Mouse (Mus musculus): ENCODE results near the gene Rcbtb2.

Gene Rcbtb2

GRCm38 (mm10) chr14:73117411-73118392 lies 5.1 kb upstream of the Rcbtb2 start:
- no peak for DNase-seq

- DNase-seq = no peak
Observed at GRCm38 (mm10) chr14:73118482-73119347, 4.1 kb upstream of the Rcbtb2 start.

- no peak for DNase-seq
Observed at GRCm38 (mm10) chr14:73119459-73119858, 3.4 kb upstream of the Rcbtb2 start.

GRCm38 (mm10) chr14:73119966-73120365 lies 2.9 kb upstream of the Rcbtb2 start:
- DNase-seq = no peak

GRCm38 (mm10) chr14:73122211-73122922 lies 470 bp upstream of the Rcbtb2 start:
- DNase-seq = no peak

- DNase-seq = no peak
Observed at GRCm38 (mm10) chr14:73123381-73123780, 544 bp downstream of the Rcbtb2 start.

- no peak for DNase-seq
Observed at GRCm38 (mm10) chr14:73123786-73124185, 949 bp downstream of the Rcbtb2 start.

GRCm38 (mm10) chr14:73130519-73130918 lies 7.7 kb downstream of the Rcbtb2 start:
- no peak for DNase-seq

GRCm38 (mm10) chr14:73131856-73132410 lies 9.1 kb downstream of the Rcbtb2 start:
- no peak for DNase-seq

- no peak for DNase-seq
Observed at GRCm38 (mm10) chr14:73132731-73133130, 9.9 kb downstream of the Rcbtb2 start.

- DNase-seq = no peak
Observed at GRCm38 (mm10) chr14:73137234-73137633, 14.4 kb downstream of the Rcbtb2 start.

- DNase-seq = no peak
Observed at GRCm38 (mm10) chr14:73138483-73138882, 15.6 kb downstream of the Rcbtb2 start.

- DNase-seq = no peak
Observed at GRCm38 (mm10) chr14:73139866-73140265, 17.0 kb downstream of the Rcbtb2 start.

GRCm38 (mm10) chr14:73141800-73142199 lies 19.0 kb downstream of the Rcbtb2 start:
- DNase-seq = no peak

- DNase-seq = no peak
Observed at GRCm38 (mm10) chr14:73142421-73142895, 19.6 kb downstream of the Rcbtb2 start.

- DNase-seq = peak; percentile 93
Observed at GRCm38 (mm10) chr14:73142896-73143709, 20.3 kb downstream of the Rcbtb2 start.

- no peak for DNase-seq
Observed at GRCm38 (mm10) chr14:73143710-73144420, 21.0 kb downstream of the Rcbtb2 start.

GRCm38 (mm10) chr14:73145531-73145930 lies 22.7 kb downstream of the Rcbtb2 start:
- DNase-seq = no peak

GRCm38 (mm10) chr14:73146721-73147120 lies 23.9 kb downstream of the Rcbtb2 start:
- DNase-seq = no peak

GRCm38 (mm10) chr14:73148125-73148524 lies 25.3 kb downstream of the Rcbtb2 start:
- DNase-seq = no peak

- no peak for DNase-seq
Observed at GRCm38 (mm10) chr14:73161303-73161702, 38.5 kb downstream of the Rcbtb2 start.
